Mouse (Mus musculus) spleen, adult 2 months (tissue): ENCODE results near the gene Tacc2. TPM values are rescaled to one million over a fixed set of nuclear protein-coding genes. Genes with fewer than 3 reads are reported as not detected.

ENCODE experiments used
- DNase-seq, 2 experiments: peaks; one replicate each; pipeline versions ENCODE4 v3.0.0 to v3.0.0-alpha.2; 2012 to 2021; ENCODE audit warnings: low spot score in 2 of 2, low read depth in 1 of 2
- H3K27ac ChIP-seq: fragments of 200-500 bp; 2 replicates; pipeline ENCODE4 v1.5.1; 2012; ENCODE audit warnings: low read length, inconsistent platforms; ENCODE audit not compliant: insufficient read depth
- H3K27me3 ChIP-seq: fragments of 200-500 bp; 2 replicates; pipeline ENCODE4 v1.6.1; 2012; ENCODE audit warnings: mild to moderate bottlenecking, moderate library complexity, low read length, inconsistent platforms; ENCODE audit not compliant: control insufficient read depth, insufficient read depth
- H3K36me3 ChIP-seq: fragments of 200-500 bp; 2 replicates; pipeline ENCODE4 v1.6.1; 2012; ENCODE audit warnings: mild to moderate bottlenecking, low read length, inconsistent platforms; ENCODE audit not compliant: control insufficient read depth, insufficient read depth
- H3K4me1 ChIP-seq: fragments of 200-500 bp; 2 replicates; pipeline ENCODE4 v1.6.1; 2011; ENCODE audit warnings: inconsistent platforms; ENCODE audit not compliant: control insufficient read depth, insufficient read depth, insufficient read length
- H3K4me3 ChIP-seq: fragments of 200-500 bp; 2 replicates; pipeline ENCODE4 v1.5.1; 2011; ENCODE audit warnings: mild to moderate bottlenecking, inconsistent platforms; ENCODE audit not compliant: insufficient read depth, insufficient read length; ENCODE audit errors: extremely low read depth
- CTCF ChIP-seq: fragments of 200-500 bp; IDR thresholded peaks from 2 replicates; pipeline ENCODE4 v1.5.1; 2011; ENCODE audit warnings: mild to moderate bottlenecking, inconsistent platforms; ENCODE audit not compliant: insufficient read depth, insufficient read length, insufficient replicate concordance; ENCODE audit errors: extremely low read depth
- POLR2A ChIP-seq: fragments of 200-500 bp; IDR thresholded peaks from 2 replicates; pipeline ENCODE4 v1.6.1; 2011; ENCODE audit warnings: low read depth, low read length, inconsistent platforms
- WGBS: fragments of 180-500 bp; shearing (Covaris S2); methylation state at CpG from one replicate; pipeline ENCODE4 v1.1.7; 2018; 5-methylcytosine and 5-hydroxymethylcytosine counted together
- polyA plus RNA-seq: library from polyadenylated mRNA; depleted of rRNA; stranded (reverse); fragments of >200 nt; gene quantifications from 2 replicates; pipeline ENCODE4 v1.2.3, GENCODE M21; 2012; rRNA removed

Gene Tacc2
- polyA plus RNA-seq, 1 experiment: 4.3 TPM

GRCm38 (mm10) chr7:130807749-130808148, 230.5 kb downstream of the Tacc2 start:
- Histone ChIP-seq H3K27me3 (no peaks in the 10 kb centered on the region), H3K4me1 (no peaks in the 10 kb centered on the region), H3K4me3 (no peak overlapping the region), H3K27ac (no peak overlapping the region), H3K36me3 (no peaks in the 10 kb centered on the region)
- TF ChIP-seq CTCF: no peak
- no peak for TF ChIP-seq POLR2A
- 79% methylated on average over 8 of the region's 8 CpGs for WGBS
- no peak for DNase-seq

- 70% methylated on average over 6 of the region's 6 CpGs for WGBS
- TF ChIP-seq CTCF (no peak), POLR2A (no peak)
- Histone ChIP-seq H3K4me1 (no peaks in the 10 kb centered on the region), H3K27me3 (no peaks in the 10 kb centered on the region), H3K4me3 (no peak overlapping the region), H3K36me3 (no peaks in the 10 kb centered on the region), H3K27ac (no peak overlapping the region)
- DNase-seq: no peak
Measured at GRCm38 (mm10) chr7:130808694-130809093, 231.5 kb downstream of the Tacc2 start.

- H3K4me3 ChIP-seq: no peak overlapping the region
- H3K4me1 ChIP-seq: no peaks in the 10 kb centered on the region
- no peak for DNase-seq
- no peaks in the 10 kb centered on the region for H3K27me3 ChIP-seq
- no peaks in the 10 kb centered on the region for H3K36me3 ChIP-seq
- 84% methylated on average over 4 of the region's 4 CpGs for WGBS
- TF ChIP-seq POLR2A: no peak
- no peak for TF ChIP-seq CTCF
- no peak overlapping the region for H3K27ac ChIP-seq
Measured at GRCm38 (mm10) chr7:130810238-130810637, 233.0 kb downstream of the Tacc2 start.

- Histone ChIP-seq H3K27ac (no peak overlapping the region), H3K4me3 (no peak overlapping the region), H3K27me3 (no peaks in the 10 kb centered on the region), H3K4me1 (no peaks in the 10 kb centered on the region), H3K36me3 (no peaks in the 10 kb centered on the region)
- TF ChIP-seq CTCF (no peak), POLR2A (no peak)
- DNase-seq: no peak
- WGBS: 49% methylated on average over 16 of the region's 16 CpGs
Measured at GRCm38 (mm10) chr7:130812407-130812806, 235.2 kb downstream of the Tacc2 start.

Other genes with a start within 250 kb of the Tacc2 start
- 4.2 and 5.3 TPM in 2 replicates for gene Ate1, start 57.1 kb upstream of the Tacc2 start, polyA plus RNA-seq
- gene Nsmce4a, start 4.3 kb upstream of the Tacc2 start, polyA plus RNA-seq: 43.9 and 76.0 TPM in 2 replicates
- 0.16 and 0.20 TPM in 2 replicates for gene Btbd16, start 196.6 kb downstream of the Tacc2 start, polyA plus RNA-seq